Mouse (Mus musculus) hindbrain, postnatal 0 days (tissue): Measurements from ENCODE around the gene Cyp2c38. TPM values are rescaled to one million over a fixed set of nuclear protein-coding genes. Genes with fewer than 3 reads are reported as not detected.
"Not testable (repeated sequence)": the region's sequence is repeated elsewhere in the genome, so short reads cannot be mapped to it uniquely, and the experiment has no call there.

ENCODE experiments used
- ATAC-seq: fragments of 200-750 bp; cut with Nextera tagmentation; 2 replicates; pipeline ENCODE4 v1.8.0; 2017; ENCODE audit warnings: mild to moderate bottlenecking, moderate TSS enrichment, moderate library complexity
- DNase-seq: peaks from one replicate; pipeline ENCODE4 v3.0.0-alpha.2; 2015; ENCODE audit warnings: low spot score
- H3K27ac ChIP-seq: fragments of 300-500 bp; sonication (generic); 2 replicates; pipeline ENCODE4 v1.5.1; 2014; ENCODE audit warnings: mild to moderate bottlenecking
- H3K27me3 ChIP-seq: fragments of 300-500 bp; sonication (generic); 2 replicates; pipeline ENCODE4 v1.6.1; 2014; ENCODE audit warnings: low read length, mixed read lengths; ENCODE audit not compliant: insufficient read depth
- H3K36me3 ChIP-seq: fragments of 300-500 bp; sonication (generic); 2 replicates; pipeline ENCODE4 v1.6.1; 2014; ENCODE audit warnings: low read length, mixed read lengths; ENCODE audit not compliant: insufficient read depth
- H3K4me1 ChIP-seq: fragments of 300-500 bp; sonication (generic); 2 replicates; pipeline ENCODE4 v1.6.1; 2014; ENCODE audit warnings: antibody characterized with exemption, low read length, mixed read lengths; ENCODE audit not compliant: insufficient read depth
- H3K4me2 ChIP-seq: fragments of 300-500 bp; sonication (generic); 2 replicates; pipeline ENCODE4 v1.6.1; 2014; ENCODE audit warnings: low read depth, mild to moderate bottlenecking, low read length, moderate library complexity, mixed read lengths
- H3K4me3 ChIP-seq: fragments of 300-500 bp; sonication (generic); 2 replicates; pipeline ENCODE4 v1.5.1; 2014; ENCODE audit warnings: low read length
- H3K9ac ChIP-seq: fragments of 300-500 bp; sonication (generic); replicated peaks from 2 replicates; pipeline ENCODE4 v1.6.1; 2014; ENCODE audit warnings: mild to moderate bottlenecking, low read length, moderate library complexity, mixed read lengths
- H3K9me3 ChIP-seq: fragments of 300-500 bp; sonication (generic); 2 replicates; pipeline ENCODE4 v1.6.1; 2016; ENCODE audit warnings: low read length, mixed read lengths
- CTCF ChIP-seq: IDR thresholded peaks from 2 replicates; pipeline ENCODE4 v1.5.1; 2016; ENCODE audit warnings: antibody characterized with exemption, control low read depth, low read depth
- WGBS: fragments of 180-500 bp; shearing (Covaris S2); extraction: QIAGEN DNeasy Blood & Tissue Kit; methylation state at CpG from one replicate; pipeline ENCODE4 v1.1.7; 2014; 5-methylcytosine and 5-hydroxymethylcytosine counted together
- polyA plus RNA-seq: library from polyadenylated mRNA; unstranded; fragments of >200 nt; fragmentation: Nextera tagmentation; extraction: Ambion mirVana; gene quantifications from 2 replicates; pipeline ENCODE4 v1.2.1, GENCODE M21; 2015
- total RNA-seq: library from RNA; depleted of rRNA; stranded (reverse); fragments of >200 nt; gene quantifications from 2 replicates; pipeline ENCODE4 v1.2.3, GENCODE M21; 2014; rRNA removed

Cyp2c38 gene
- total RNA-seq = not detected in 2 replicates
- not detected in 2 replicates for polyA plus RNA-seq

DNA sequence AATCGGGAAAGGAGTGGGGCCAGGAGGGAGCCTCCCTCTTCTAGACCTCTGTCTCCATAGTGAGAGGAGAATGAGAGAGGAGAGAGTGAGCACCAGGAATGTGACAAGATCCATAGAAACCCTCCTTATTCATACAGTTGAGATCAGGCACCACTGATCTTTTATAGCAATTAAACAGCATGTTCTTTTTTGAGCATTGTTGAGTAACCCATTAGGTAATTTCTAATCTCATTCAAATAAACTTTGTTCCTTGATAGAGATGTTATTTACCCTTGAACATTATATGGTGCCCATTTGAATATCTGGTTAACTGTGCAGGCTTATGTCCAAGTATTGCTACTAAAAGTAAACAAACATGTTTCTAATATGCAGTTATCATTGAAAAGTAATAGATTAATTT lies at the start of gene Cyp2c38:
Gene Cyp2c38 (minus strand): TSS at position 135 of the 400 bp plus-strand sequence.
- DNase-seq = no peak
- 91% methylated on average over 1 of the region's 1 CpGs for WGBS
- no peak within 1 kb of the TSS for H3K4me3 ChIP-seq
- H3K36me3 ChIP-seq = no peaks in the 10 kb centered on the region
- H3K9me3 ChIP-seq = 0 out of 2 replicates have a peak, but pooled peaks cover 4% of the 10 kb centered on the region
- TF ChIP-seq CTCF = no peak
- H3K4me2 ChIP-seq = no peak within 1 kb of the TSS
- no peak within 1 kb of the TSS for H3K27ac ChIP-seq
- no peaks in the 10 kb centered on the region for H3K27me3 ChIP-seq
- H3K9ac ChIP-seq = no peak within 1 kb of the TSS
- no peaks in the 10 kb centered on the region for H3K4me1 ChIP-seq
- no peak for ATAC-seq

- no peak for TF ChIP-seq CTCF
- Histone ChIP-seq H3K4me1 (no peaks in the 10 kb centered on the region), H3K36me3 (no peaks in the 10 kb centered on the region), H3K9ac (no peak within 1 kb of the TSS), H3K9me3 (0 out of 2 replicates have a peak, but pooled peaks cover 1% of the 10 kb centered on the region), H3K4me2 (no peak within 1 kb of the TSS), H3K27ac (no peak within 1 kb of the TSS), H3K4me3 (no peak within 1 kb of the TSS), H3K27me3 (no peaks in the 10 kb centered on the region)
- 80% methylated on average over 4 of the region's 4 CpGs for WGBS
- no peak for ATAC-seq
- no peak for DNase-seq
These were observed 47.7 kb upstream of the Cyp2c38 start, which contains the start of gene Cyp2c39 for GRCm38 (mm10) chr19:39510534-39510933. Gene Cyp2c39 (plus strand): TSS chr19:39510862.

- WGBS = 77% methylated on average over 1 of the region's 1 CpGs
- no peaks in the 10 kb centered on the region for H3K4me1 ChIP-seq
- H3K9ac ChIP-seq = no peak overlapping the region
- TF ChIP-seq CTCF = no peak
- H3K4me3 ChIP-seq = no peak overlapping the region
- ATAC-seq (no peak), DNase-seq (no peak)
- no peaks in the 10 kb centered on the region for H3K27me3 ChIP-seq
- no peaks in the 10 kb centered on the region for H3K9me3 ChIP-seq
- H3K27ac ChIP-seq = no peak overlapping the region
- H3K36me3 ChIP-seq = no peaks in the 10 kb centered on the region
- no peak overlapping the region for H3K4me2 ChIP-seq
These were observed 46.7 kb upstream of the Cyp2c38 start for GRCm38 (mm10) chr19:39509533-39509932.

GRCm38 (mm10) chr19:39506341-39506740 lies 43.5 kb upstream of the Cyp2c38 start:
- Histone ChIP-seq H3K9ac (no peak overlapping the region), H3K4me2 (no peak overlapping the region), H3K27me3 (no peaks in the 10 kb centered on the region), H3K9me3 (no peaks in the 10 kb centered on the region), H3K4me1 (no peaks in the 10 kb centered on the region), H3K27ac (no peak overlapping the region), H3K36me3 (no peaks in the 10 kb centered on the region), H3K4me3 (no peak overlapping the region)
- TF ChIP-seq CTCF = no peak
- DNase-seq = no peak
- no peak for ATAC-seq

DNA sequence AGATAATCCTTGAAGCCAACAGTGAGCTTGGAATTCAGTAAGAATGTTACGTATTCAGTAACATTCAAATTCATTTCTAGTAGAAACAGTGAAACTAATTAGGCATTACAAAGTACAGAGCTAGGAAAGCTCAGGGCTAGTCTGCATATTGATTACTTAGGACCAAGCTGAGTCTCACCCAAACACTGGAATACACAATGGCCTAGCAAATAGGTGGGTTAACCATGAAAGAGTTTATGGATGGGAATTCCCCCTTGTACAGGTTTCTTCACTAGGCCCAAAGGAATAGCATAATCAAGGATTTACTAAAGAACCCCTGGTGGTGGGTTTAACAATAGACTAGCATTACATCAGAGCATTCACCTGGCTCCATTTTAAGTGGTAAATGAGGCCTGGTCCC lies 21.1 kb upstream of the Cyp2c38 start:
- not testable (repeated sequence) for ATAC-seq, H3K4me1 ChIP-seq, H3K27ac ChIP-seq, H3K27me3 ChIP-seq, DNase-seq, H3K4me2 ChIP-seq, H3K4me3 ChIP-seq, H3K9ac ChIP-seq, H3K36me3 ChIP-seq
- H3K9me3 ChIP-seq = peaks cover 18% of the 10 kb centered on the region; the same call in 1 of the 2 replicates
- 88% methylated on average over 1 of the region's 1 CpGs for WGBS

DNA sequence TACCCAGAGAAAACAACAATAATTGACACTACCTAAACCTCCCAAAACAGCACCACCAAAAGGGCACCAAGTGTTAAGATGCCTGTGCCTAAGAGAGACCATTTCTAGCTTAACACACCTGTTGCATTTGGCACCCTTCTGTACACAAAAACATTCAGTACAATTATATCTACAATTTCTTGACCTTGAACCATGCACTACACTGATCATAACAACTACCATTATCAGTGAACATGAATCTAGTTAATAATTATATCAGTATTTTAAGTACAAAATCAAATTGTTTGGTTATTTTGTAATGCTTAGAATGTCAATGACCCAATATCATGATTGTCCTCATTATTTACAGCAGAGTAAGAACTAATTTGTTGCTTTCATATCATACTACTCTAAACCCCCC lies 1.0 kb upstream of the Cyp2c38 start:
- Histone ChIP-seq H3K4me1 (no peaks in the 10 kb centered on the region), H3K4me3 (no peak overlapping the region), H3K9me3 (no peaks in the 10 kb centered on the region), H3K27ac (no peak overlapping the region), H3K4me2 (no peak overlapping the region), H3K9ac (no peak overlapping the region), H3K36me3 (no peaks in the 10 kb centered on the region), H3K27me3 (no peaks in the 10 kb centered on the region)
- TF ChIP-seq CTCF = no peak
- ATAC-seq (no peak), DNase-seq (no peak)

Other genes starting within 250 kb of the Cyp2c38 start
- gene Cyp2c29, start 193.7 kb downstream of the Cyp2c38 start, total RNA-seq = not detected in 2 replicates
- gene Cyp2c29, start 193.7 kb downstream of the Cyp2c38 start, polyA plus RNA-seq = not detected in 2 replicates
- gene Cyp2c39, start 47.8 kb upstream of the Cyp2c38 start, total RNA-seq = not detected in 2 replicates
- gene Cyp2c39, start 47.8 kb upstream of the Cyp2c38 start, polyA plus RNA-seq = not detected in 2 replicates
- gene Cyp2c67, start 186.0 kb upstream of the Cyp2c38 start, total RNA-seq = not detected in 2 replicates
- gene Cyp2c67, start 186.0 kb upstream of the Cyp2c38 start, polyA plus RNA-seq = not detected in 2 replicates